Mouse (Mus musculus): Measurements from ENCODE around the gene Ubiad1. TPM values are rescaled to one million over a fixed set of nuclear protein-coding genes. Genes with fewer than 3 reads are reported as not detected.

The Ubiad1 gene
- polyA plus RNA-seq, 1 experiment, result 3.4 TPM

GRCm38 (mm10) chr4:148460656-148461284, 16.2 kb upstream of the Ubiad1 start:
- H3K4me1 ChIP-seq, result 0 out of 2 replicates have a peak, but pooled peaks cover 3% of the 10 kb centered on the region
- no peak overlapping the region for H3K4me3 ChIP-seq (replicated peaks)
- TF ChIP-seq GATA1 (IDR thresholded peaks at IDR 0.05; ENCODE audit: borderline replicate concordance, low read length) (no peak), FLI1 (IDR thresholded peaks at IDR 0.05; ENCODE audit: low read length) (no peak)
- H3K9me3 ChIP-seq, result no peaks in the 10 kb centered on the region
- H3K36me3 ChIP-seq (replicated peaks; ENCODE audit: low read length), result peaks cover 96% of the 10 kb centered on the region
- no peaks in the 10 kb centered on the region for H3K27me3 ChIP-seq (replicated peaks)

GRCm38 (mm10) chr4:148455477-148456025, 11.0 kb upstream of the Ubiad1 start:
- Histone ChIP-seq H3K36me3 (replicated peaks; ENCODE audit: low read length) (peaks cover 92% of the 10 kb centered on the region), H3K9me3 (no peaks in the 10 kb centered on the region), H3K4me3 (replicated peaks) (no peak overlapping the region), H3K4me1 (peaks cover 8% of the 10 kb centered on the region), H3K27me3 (replicated peaks) (no peaks in the 10 kb centered on the region)
- TF ChIP-seq GATA1 (IDR thresholded peaks at IDR 0.05; ENCODE audit: borderline replicate concordance, low read length), result no peak
- no peak for TF ChIP-seq FLI1 (IDR thresholded peaks at IDR 0.05; ENCODE audit: low read length)

GRCm38 (mm10) chr4:148453707-148454106, 9.1 kb upstream of the Ubiad1 start:
- no peaks in the 10 kb centered on the region for H3K9me3 ChIP-seq
- H3K27me3 ChIP-seq (replicated peaks), result no peaks in the 10 kb centered on the region
- H3K4me3 ChIP-seq (replicated peaks), result no peak overlapping the region
- no peak for TF ChIP-seq FLI1 (IDR thresholded peaks at IDR 0.05; ENCODE audit: low read length)
- no peak for TF ChIP-seq GATA1 (IDR thresholded peaks at IDR 0.05; ENCODE audit: borderline replicate concordance, low read length)
- H3K36me3 ChIP-seq (replicated peaks; ENCODE audit: low read length), result peaks cover 76% of the 10 kb centered on the region
- H3K4me1 ChIP-seq, result peaks cover 20% of the 10 kb centered on the region

- Histone ChIP-seq H3K9me3 (no peaks in the 10 kb centered on the region), H3K36me3 (replicated peaks; ENCODE audit: low read length) (peaks cover 28% of the 10 kb centered on the region), H3K4me1 (peaks cover 30% of the 10 kb centered on the region), H3K27me3 (replicated peaks) (no peaks in the 10 kb centered on the region), H3K4me3 (replicated peaks) (peak overlapping the region; percentile 92)
- no peak for TF ChIP-seq FLI1 (IDR thresholded peaks at IDR 0.05; ENCODE audit: low read length)
- TF ChIP-seq GATA1 (IDR thresholded peaks at IDR 0.05; ENCODE audit: borderline replicate concordance, low read length), result no peak
Measured at GRCm38 (mm10) chr4:148448853-148449245, 4.3 kb upstream of the Ubiad1 start.

GRCm38 (mm10) chr4:148448179-148448852, 3.7 kb upstream of the Ubiad1 start, which contains the start of gene Mtor:
TSS of gene Mtor (plus strand) at chr4:148448611.
- no peak for TF ChIP-seq GATA1 (IDR thresholded peaks at IDR 0.05; ENCODE audit: borderline replicate concordance, low read length)
- TF ChIP-seq FLI1 (IDR thresholded peaks at IDR 0.05; ENCODE audit: low read length), result peak; percentile 48; the same call in 1 of the 2 replicates
- Histone ChIP-seq H3K4me1 (peaks cover 35% of the 10 kb centered on the region), H3K36me3 (replicated peaks; ENCODE audit: low read length) (peaks cover 22% of the 10 kb centered on the region), H3K27me3 (replicated peaks) (no peaks in the 10 kb centered on the region), H3K4me3 (replicated peaks) (peak within 1 kb of the TSS; percentile 92), H3K9me3 (no peaks in the 10 kb centered on the region)

GRCm38 (mm10) chr4:148442598-148442997, 2.0 kb downstream of the Ubiad1 start:
- Histone ChIP-seq H3K9me3 (no peaks in the 10 kb centered on the region), H3K4me1 (peaks cover 49% of the 10 kb centered on the region), H3K27me3 (replicated peaks) (no peaks in the 10 kb centered on the region), H3K4me3 (replicated peaks) (no peak overlapping the region), H3K36me3 (replicated peaks; ENCODE audit: low read length) (peaks cover 46% of the 10 kb centered on the region)
- no peak for TF ChIP-seq FLI1 (IDR thresholded peaks at IDR 0.05; ENCODE audit: low read length)
- TF ChIP-seq GATA1 (IDR thresholded peaks at IDR 0.05; ENCODE audit: borderline replicate concordance, low read length), result no peak

GRCm38 (mm10) chr4:148441931-148442330, 2.6 kb downstream of the Ubiad1 start:
- Histone ChIP-seq H3K4me3 (replicated peaks) (no peak overlapping the region), H3K27me3 (replicated peaks) (no peaks in the 10 kb centered on the region), H3K36me3 (replicated peaks; ENCODE audit: low read length) (peaks cover 52% of the 10 kb centered on the region), H3K9me3 (no peaks in the 10 kb centered on the region), H3K4me1 (peaks cover 49% of the 10 kb centered on the region)
- TF ChIP-seq FLI1 (IDR thresholded peaks at IDR 0.05; ENCODE audit: low read length) (no peak), GATA1 (IDR thresholded peaks at IDR 0.05; ENCODE audit: borderline replicate concordance, low read length) (no peak)

GRCm38 (mm10) chr4:148435657-148436330, 8.8 kb downstream of the Ubiad1 start:
- peaks cover 95% of the 10 kb centered on the region for H3K36me3 ChIP-seq (replicated peaks; ENCODE audit: low read length)
- TF ChIP-seq FLI1 (IDR thresholded peaks at IDR 0.05; ENCODE audit: low read length) (no peak), GATA1 (IDR thresholded peaks at IDR 0.05; ENCODE audit: borderline replicate concordance, low read length) (no peak)
- H3K4me1 ChIP-seq, result peaks cover 63% of the 10 kb centered on the region
- H3K4me3 ChIP-seq (replicated peaks), result no peak overlapping the region
- H3K9me3 ChIP-seq, result no peaks in the 10 kb centered on the region
- H3K27me3 ChIP-seq (replicated peaks), result no peaks in the 10 kb centered on the region

GRCm38 (mm10) chr4:148435106-148435505, 9.5 kb downstream of the Ubiad1 start:
- H3K27me3 ChIP-seq (replicated peaks), result no peaks in the 10 kb centered on the region
- no peak overlapping the region for H3K4me3 ChIP-seq (replicated peaks)
- H3K4me1 ChIP-seq, result peaks cover 63% of the 10 kb centered on the region
- H3K36me3 ChIP-seq (replicated peaks; ENCODE audit: low read length), result peaks cover 90% of the 10 kb centered on the region
- H3K9me3 ChIP-seq, result no peaks in the 10 kb centered on the region
- TF ChIP-seq GATA1 (IDR thresholded peaks at IDR 0.05; ENCODE audit: borderline replicate concordance, low read length) (no peak), FLI1 (IDR thresholded peaks at IDR 0.05; ENCODE audit: low read length) (no peak)
